Mouse (Mus musculus) embryonic facial prominence, embryonic 14.5 days (tissue): ENCODE data around the gene Tmem217. TPM values are rescaled to one million over a fixed set of nuclear protein-coding genes. Genes with fewer than 3 reads are reported as not detected.

Experiments
- ATAC-seq: fragments of 200-750 bp; cut with Nextera tagmentation; 2 replicates; pipeline ENCODE4 v1.8.0; 2017; ENCODE audit warnings: low read depth, moderate number of reproducible peaks, moderate TSS enrichment
- DNase-seq: peaks from one replicate; pipeline ENCODE4 v3.0.0-alpha.2; 2015; ENCODE audit warnings: low spot score
- H3K27ac ChIP-seq: fragments of 300-500 bp; sonication (generic); replicated peaks from 2 replicates; pipeline ENCODE4 v1.5.1; 2014; ENCODE audit warnings: low read depth, mild to moderate bottlenecking, low read length, moderate library complexity
- H3K27me3 ChIP-seq: fragments of 300-500 bp; sonication (generic); replicated peaks from 2 replicates; pipeline ENCODE4 v1.6.1; 2014; ENCODE audit warnings: low read length; ENCODE audit not compliant: control insufficient read depth, insufficient read depth
- H3K36me3 ChIP-seq: fragments of 300-500 bp; sonication (generic); 2 replicates; pipeline ENCODE4 v1.6.1; 2014; ENCODE audit warnings: low read length, mixed read lengths; ENCODE audit not compliant: control insufficient read depth, insufficient read depth
- H3K4me1 ChIP-seq: fragments of 300-500 bp; sonication (generic); 2 replicates; pipeline ENCODE4 v1.6.1; 2014; ENCODE audit warnings: antibody characterized with exemption, low read length; ENCODE audit not compliant: control insufficient read depth, insufficient read depth
- H3K4me2 ChIP-seq: fragments of 300-500 bp; sonication (generic); 2 replicates; pipeline ENCODE4 v1.6.1; 2014; ENCODE audit warnings: low read depth, mild to moderate bottlenecking, low read length, moderate library complexity, mixed read lengths
- H3K4me3 ChIP-seq: fragments of 300-500 bp; sonication (generic); 2 replicates; pipeline ENCODE4 v1.5.1; 2014; ENCODE audit warnings: low read depth, mild to moderate bottlenecking, low read length
- H3K9ac ChIP-seq: fragments of 300-500 bp; sonication (generic); 2 replicates; pipeline ENCODE4 v1.6.1; 2014; ENCODE audit warnings: low read depth, mild to moderate bottlenecking, low read length, moderate library complexity, mixed read lengths
- H3K9me3 ChIP-seq: fragments of 300-500 bp; sonication (generic); 2 replicates; pipeline ENCODE4 v1.6.1; 2016; ENCODE audit warnings: low read length; ENCODE audit not compliant: control insufficient read depth
- WGBS: fragments of 180-500 bp; shearing (Covaris S2); extraction: QIAGEN DNeasy Blood & Tissue Kit; methylation state at CpG from one replicate; pipeline ENCODE4 v1.1.7; 2014; 5-methylcytosine and 5-hydroxymethylcytosine counted together
- polyA plus RNA-seq: library from polyadenylated mRNA; unstranded; fragments of >200 nt; fragmentation: Nextera tagmentation; extraction: Ambion mirVana; gene quantifications from 2 replicates; pipeline ENCODE4 v1.2.1, GENCODE M21; 2014

Gene Tmem217
- polyA plus RNA-seq, 1 experiment from 2014 or later = 0.18 TPM

- H3K27me3 ChIP-seq = no peaks in the 10 kb centered on the region
- H3K9me3 ChIP-seq = no peaks in the 10 kb centered on the region
- DNase-seq (no peak), ATAC-seq (no peak)
- H3K36me3 ChIP-seq = peaks cover 31% of the 10 kb centered on the region
- H3K4me2 ChIP-seq = no peak overlapping the region
- no peak overlapping the region for H3K4me3 ChIP-seq
- no peak overlapping the region for H3K9ac ChIP-seq
- 92% methylated on average over 6 of the region's 6 CpGs for WGBS
- H3K27ac ChIP-seq = no peak overlapping the region
- H3K4me1 ChIP-seq = no peaks in the 10 kb centered on the region
Observed at GRCm38 (mm10) chr17:29585446-29585845, 33.3 kb upstream of the Tmem217 start.

DNA sequence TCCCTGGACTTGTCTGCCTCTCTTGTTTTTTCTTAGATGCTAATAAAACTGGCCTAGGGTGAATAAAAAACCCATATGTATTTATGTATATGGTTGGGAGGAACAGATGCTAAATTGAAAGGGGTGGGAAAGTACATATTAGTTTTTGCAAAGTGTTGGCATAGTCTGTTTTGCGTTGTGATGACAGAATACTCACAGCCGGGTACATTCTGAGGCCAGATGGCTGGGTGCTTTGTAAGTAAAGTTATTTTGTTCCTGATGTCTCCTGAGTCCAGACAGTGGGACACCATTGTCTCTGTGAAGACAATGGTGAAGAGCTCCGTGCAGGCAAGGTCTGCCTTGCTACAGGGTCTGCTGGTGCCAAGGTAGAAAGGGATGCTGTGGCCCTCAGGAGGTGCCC, 32.6 kb upstream of the Tmem217 start:
- Histone ChIP-seq H3K4me1 (no peaks in the 10 kb centered on the region), H3K27ac (no peak overlapping the region), H3K4me2 (no peak overlapping the region), H3K36me3 (peaks cover 31% of the 10 kb centered on the region), H3K27me3 (no peaks in the 10 kb centered on the region), H3K9me3 (no peaks in the 10 kb centered on the region), H3K4me3 (no peak overlapping the region), H3K9ac (no peak overlapping the region)
- ATAC-seq (no peak), DNase-seq (no peak)
- 66% methylated on average over 3 of the region's 3 CpGs for WGBS

DNA sequence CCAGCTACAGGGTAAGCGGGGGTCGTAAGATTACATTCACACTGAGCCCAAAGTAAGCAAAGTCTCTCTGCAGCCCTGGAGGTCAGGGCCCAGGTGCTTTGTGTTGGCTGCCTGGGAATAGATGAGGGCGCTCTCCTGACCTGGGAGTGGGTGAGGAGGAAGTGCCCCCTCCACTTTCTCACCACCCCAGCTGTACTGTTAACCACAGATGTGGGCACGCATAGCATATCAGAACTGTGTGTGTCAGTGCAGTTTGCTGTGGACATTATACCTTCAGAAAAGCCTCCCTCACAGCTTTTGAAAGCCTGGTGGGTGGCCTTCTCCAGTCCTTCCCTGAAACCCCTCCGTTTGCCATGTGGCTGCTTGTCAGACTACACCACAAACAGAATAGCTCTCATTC, 32.1 kb upstream of the Tmem217 start:
- 71% methylated on average over 4 of the region's 5 CpGs for WGBS
- H3K27me3 ChIP-seq = no peaks in the 10 kb centered on the region
- H3K4me2 ChIP-seq = no peak overlapping the region
- peaks cover 35% of the 10 kb centered on the region for H3K36me3 ChIP-seq
- H3K4me1 ChIP-seq = no peaks in the 10 kb centered on the region
- ATAC-seq (no peak), DNase-seq (no peak)
- no peaks in the 10 kb centered on the region for H3K9me3 ChIP-seq
- no peak overlapping the region for H3K9ac ChIP-seq
- no peak overlapping the region for H3K27ac ChIP-seq
- no peak overlapping the region for H3K4me3 ChIP-seq

GRCm38 (mm10) chr17:29583569-29583968, 31.4 kb upstream of the Tmem217 start:
- WGBS = 82% methylated on average over 5 of the region's 5 CpGs
- no peak for ATAC-seq

DNA sequence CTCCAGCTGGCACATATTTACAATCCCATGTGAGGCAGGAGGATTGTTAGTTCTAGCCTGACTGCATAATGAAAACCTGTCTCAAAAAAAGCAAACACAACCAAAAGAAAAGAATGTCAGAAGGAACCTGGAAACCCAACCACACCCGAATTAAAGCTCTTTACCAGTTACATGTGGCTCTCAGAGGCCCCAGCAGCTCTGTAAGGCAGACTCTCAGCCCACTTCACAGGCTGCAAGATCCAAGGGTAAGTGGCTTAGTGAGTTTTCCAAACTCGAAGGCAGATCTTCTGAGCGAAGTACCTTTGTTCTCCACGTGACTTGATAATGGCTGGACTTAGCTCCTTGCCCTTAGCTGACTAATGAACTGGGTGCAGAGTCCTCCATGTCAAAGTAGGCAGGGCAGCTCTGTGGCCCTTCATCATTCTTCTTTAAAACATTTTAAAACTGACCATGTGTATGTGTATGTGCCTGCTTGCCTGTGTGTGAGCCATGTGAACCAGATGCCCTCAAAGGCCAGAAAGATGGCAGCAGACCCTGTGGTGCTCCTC, 27.5 kb upstream of the Tmem217 start:
- WGBS = 71% methylated on average over 4 of the region's 4 CpGs
- Histone ChIP-seq H3K9me3 (no peaks in the 10 kb centered on the region), H3K4me2 (no peak overlapping the region), H3K36me3 (peaks cover 73% of the 10 kb centered on the region), H3K27ac (no peak overlapping the region), H3K4me3 (no peak overlapping the region), H3K9ac (no peak overlapping the region), H3K27me3 (no peaks in the 10 kb centered on the region), H3K4me1 (no peaks in the 10 kb centered on the region)
- ATAC-seq (no peak), DNase-seq (no peak)

More at GRCm38 (mm10) chr17:29583569-29583968, 31.4 kb upstream of the Tmem217 start:
- Histone ChIP-seq H3K4me1 (no peaks in the 10 kb centered on the region), H3K36me3 (peaks cover 42% of the 10 kb centered on the region), H3K4me2 (no peak overlapping the region), H3K9ac (no peak overlapping the region), H3K27ac (no peak overlapping the region), H3K4me3 (no peak overlapping the region), H3K27me3 (no peaks in the 10 kb centered on the region), H3K9me3 (no peaks in the 10 kb centered on the region)
- DNase-seq = no peak

DNA sequence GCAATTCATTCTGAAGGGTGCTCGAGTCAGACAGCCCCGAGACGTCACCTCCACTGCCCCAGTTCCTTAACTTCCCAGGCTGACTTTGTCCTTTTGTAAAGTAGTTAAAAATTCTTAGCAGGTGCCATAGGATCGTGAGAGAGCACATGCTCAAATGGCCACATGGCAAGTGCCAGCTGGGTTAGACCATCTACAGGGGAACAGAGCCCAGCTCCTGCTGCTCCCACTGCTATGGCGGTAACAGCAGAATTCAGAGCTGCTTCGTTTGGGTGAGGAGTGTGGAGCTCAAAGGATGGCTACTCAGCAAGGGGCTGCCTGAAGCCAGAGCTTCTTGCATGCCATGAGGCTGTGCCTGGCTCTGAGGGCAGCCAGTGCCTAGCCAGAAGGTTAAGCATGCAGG, 17.6 kb upstream of the Tmem217 start:
- Histone ChIP-seq H3K36me3 (peaks cover 67% of the 10 kb centered on the region), H3K4me3 (no peak overlapping the region), H3K9me3 (no peaks in the 10 kb centered on the region), H3K27me3 (no peaks in the 10 kb centered on the region), H3K4me2 (no peak overlapping the region), H3K4me1 (no peaks in the 10 kb centered on the region), H3K9ac (no peak overlapping the region), H3K27ac (no peak overlapping the region)
- 85% methylated on average over 6 of the region's 6 CpGs for WGBS
- DNase-seq (no peak), ATAC-seq (no peak)

GRCm38 (mm10) chr17:29568435-29568834, 16.2 kb upstream of the Tmem217 start:
- DNase-seq = no peak
- Histone ChIP-seq H3K27me3 (no peaks in the 10 kb centered on the region), H3K4me2 (no peak overlapping the region), H3K27ac (no peak overlapping the region), H3K4me3 (no peak overlapping the region), H3K9me3 (no peaks in the 10 kb centered on the region), H3K4me1 (no peaks in the 10 kb centered on the region), H3K36me3 (peaks cover 67% of the 10 kb centered on the region), H3K9ac (no peak overlapping the region)
- 88% methylated on average over 15 of the region's 15 CpGs for WGBS
- ATAC-seq = no peak

DNA sequence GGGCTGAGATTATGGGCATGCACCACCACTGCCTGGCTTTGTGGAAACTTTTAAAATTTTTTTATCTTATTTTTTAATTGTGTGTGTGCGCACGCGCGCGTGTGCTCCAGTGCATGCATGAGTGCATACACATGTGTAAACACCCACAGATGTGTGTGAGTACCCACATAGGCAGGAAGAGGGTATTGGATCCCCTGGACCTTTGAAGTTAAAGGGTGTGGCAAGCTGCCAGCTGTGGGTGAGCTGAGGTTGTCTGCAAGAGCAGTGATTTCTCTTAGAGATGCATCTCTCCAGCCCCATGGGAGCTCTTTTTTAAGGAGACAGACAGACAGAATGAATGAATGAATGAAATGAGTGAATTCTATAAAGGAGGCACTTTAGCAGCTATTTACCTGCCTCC, 13.3 kb upstream of the Tmem217 start:
- no peak for DNase-seq
- WGBS = 96% methylated on average over 5 of the region's 5 CpGs

DNA sequence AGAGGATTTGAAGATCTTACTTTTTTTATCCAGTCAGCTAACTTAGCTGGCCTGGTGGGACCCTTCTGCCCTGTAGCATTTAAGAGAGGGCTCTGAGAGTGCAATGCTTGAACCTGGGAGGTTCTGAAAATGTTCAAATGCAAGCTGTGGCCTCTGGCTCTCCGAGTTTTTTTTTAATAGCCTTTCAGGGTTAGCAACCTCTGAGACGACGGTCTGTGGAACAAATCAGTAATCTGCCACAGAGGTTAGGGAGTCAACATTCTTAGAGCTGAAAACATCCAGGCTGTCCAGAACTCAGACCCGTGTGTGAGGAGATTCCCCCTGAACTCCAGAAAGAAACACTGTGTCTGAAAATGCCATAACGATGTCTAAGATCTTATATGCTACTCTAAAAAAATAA, 6.3 kb upstream of the Tmem217 start:
- Histone ChIP-seq H3K4me3 (no peak overlapping the region), H3K27ac (no peak overlapping the region), H3K9ac (no peak overlapping the region), H3K4me1 (no peaks in the 10 kb centered on the region), H3K27me3 (no peaks in the 10 kb centered on the region), H3K36me3 (no peaks in the 10 kb centered on the region; the same call in 1 of the 2 replicates), H3K9me3 (no peaks in the 10 kb centered on the region), H3K4me2 (no peak overlapping the region)
- 67% methylated on average over 5 of the region's 5 CpGs for whole genome bisulfite sequencing
- ATAC-seq (no peak), DNase-seq (no peak)

More for the DNA sequence above, 13.3 kb upstream of the Tmem217 start:
- Histone ChIP-seq H3K4me1 (no peaks in the 10 kb centered on the region), H3K27ac (no peak overlapping the region), H3K4me3 (no peak overlapping the region), H3K9me3 (no peaks in the 10 kb centered on the region), H3K27me3 (no peaks in the 10 kb centered on the region), H3K36me3 (peaks cover 40% of the 10 kb centered on the region), H3K4me2 (no peak overlapping the region), H3K9ac (no peak overlapping the region)
- no peak for ATAC-seq
